Mouse (Mus musculus): ENCODE data around the gene Ireb2. TPM values are rescaled to one million over a fixed set of nuclear protein-coding genes. Genes with fewer than 3 reads are reported as not detected.
"Not testable (repeated sequence)": the region's sequence is repeated elsewhere in the genome, so short reads cannot be mapped to it uniquely, and the experiment has no call there.

Ireb2 gene
- polyA plus RNA-seq, 1 experiment from 2014 or later = 46.0 TPM

DNA sequence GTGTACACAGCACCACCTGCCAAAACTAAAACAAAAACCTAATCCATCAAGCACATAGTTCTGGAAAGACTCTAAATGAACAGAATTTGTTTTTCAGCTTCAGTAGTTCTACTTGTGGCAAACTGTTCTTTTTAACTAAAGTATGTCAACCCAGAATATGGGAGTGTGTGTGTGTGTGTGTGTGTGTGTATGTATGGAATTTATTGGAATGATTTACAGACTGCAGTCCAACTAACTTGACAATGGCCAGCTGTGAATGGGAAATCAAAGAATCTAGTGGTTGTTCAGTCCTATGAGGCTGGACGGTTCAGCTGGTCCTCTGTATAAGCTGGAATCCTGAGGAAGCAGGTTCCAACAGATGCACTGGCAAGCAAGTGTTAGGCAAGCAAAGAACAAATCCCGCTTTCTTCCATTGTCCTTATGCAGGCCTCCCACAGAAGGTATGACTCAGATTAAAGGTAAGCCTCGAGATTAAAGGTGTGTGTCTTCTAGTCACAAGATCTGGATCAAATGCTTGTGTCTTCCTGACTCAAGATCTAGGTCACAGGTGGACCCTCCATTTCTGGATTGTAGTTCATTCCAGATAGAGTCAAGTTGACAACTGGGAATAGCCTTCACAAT is 18.9 kb upstream of the Ireb2 start:
- no peak overlapping the region for H3K4me3 ChIP-seq
- no peaks in the 10 kb centered on the region for H3K27me3 ChIP-seq (replicated peaks; ENCODE audit: low read depth, poor library complexity, severe bottlenecking)
- 0 out of 2 replicates have a peak, but pooled peaks cover 2% of the 10 kb centered on the region for H3K4me1 ChIP-seq
- no peaks in the 10 kb centered on the region for H3K36me3 ChIP-seq (replicated peaks)
- H3K27ac ChIP-seq (replicated peaks) = no peak overlapping the region
- DNase-seq (ENCODE audit: low spot score) = no peak
- 81% methylated on average over 3 of the region's 3 CpGs for WGBS
- H3K9me3 ChIP-seq = no peaks in the 10 kb centered on the region

- Histone ChIP-seq H3K9me3 (no peaks in the 10 kb centered on the region), H3K4me3 (no peak overlapping the region), H3K4me1 (0 out of 2 replicates have a peak, but pooled peaks cover 2% of the 10 kb centered on the region), H3K27me3 (replicated peaks; ENCODE audit: low read depth, poor library complexity, severe bottlenecking) (no peaks in the 10 kb centered on the region), H3K27ac (replicated peaks) (no peak overlapping the region), H3K36me3 (replicated peaks) (no peaks in the 10 kb centered on the region)
- DNase-seq (ENCODE audit: low spot score) = no peak
These were observed 15.4 kb upstream of the Ireb2 start for GRCm38 (mm10) chr9:54848203-54848602.

DNA sequence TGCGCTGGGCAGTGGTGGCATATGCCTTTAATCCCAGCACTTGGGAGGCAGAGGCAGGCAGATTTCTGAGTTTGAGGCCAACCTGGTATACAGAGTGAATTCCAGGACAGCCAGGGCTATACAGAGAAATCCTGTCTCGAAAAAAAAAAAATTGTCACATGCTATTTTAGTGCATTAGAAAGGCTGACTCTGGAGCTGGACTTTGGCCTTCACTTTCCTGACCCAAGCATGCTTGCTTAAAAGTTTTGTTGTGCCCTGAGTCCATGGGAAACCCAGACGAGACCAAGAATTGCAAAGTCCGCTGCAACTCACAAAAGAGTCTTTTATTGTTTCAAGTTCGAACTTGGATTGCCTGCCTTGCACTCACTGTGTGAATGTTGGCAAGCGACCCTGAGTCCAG is 10.6 kb upstream of the Ireb2 start:
- 82% methylated on average over 6 of the region's 6 CpGs for WGBS
- not testable (repeated sequence) for H3K9me3 ChIP-seq; DNase-seq (ENCODE audit: low spot score); H3K27me3 ChIP-seq (replicated peaks; ENCODE audit: low read depth, poor library complexity, severe bottlenecking); H3K27ac ChIP-seq (replicated peaks); H3K4me1 ChIP-seq; H3K4me3 ChIP-seq; H3K36me3 ChIP-seq (replicated peaks)

GRCm38 (mm10) chr9:54853619-54854018 is 10.0 kb upstream of the Ireb2 start:
- no peak overlapping the region for H3K4me3 ChIP-seq
- H3K27me3 ChIP-seq (replicated peaks; ENCODE audit: low read depth, poor library complexity, severe bottlenecking) = no peaks in the 10 kb centered on the region
- no peaks in the 10 kb centered on the region for H3K36me3 ChIP-seq (replicated peaks)
- 0 out of 2 replicates have a peak, but pooled peaks cover 8% of the 10 kb centered on the region for H3K4me1 ChIP-seq
- no peaks in the 10 kb centered on the region for H3K9me3 ChIP-seq
- H3K27ac ChIP-seq (replicated peaks) = no peak overlapping the region
- 74% methylated on average over 4 of the region's 4 CpGs for WGBS
- DNase-seq (ENCODE audit: low spot score) = no peak

DNA sequence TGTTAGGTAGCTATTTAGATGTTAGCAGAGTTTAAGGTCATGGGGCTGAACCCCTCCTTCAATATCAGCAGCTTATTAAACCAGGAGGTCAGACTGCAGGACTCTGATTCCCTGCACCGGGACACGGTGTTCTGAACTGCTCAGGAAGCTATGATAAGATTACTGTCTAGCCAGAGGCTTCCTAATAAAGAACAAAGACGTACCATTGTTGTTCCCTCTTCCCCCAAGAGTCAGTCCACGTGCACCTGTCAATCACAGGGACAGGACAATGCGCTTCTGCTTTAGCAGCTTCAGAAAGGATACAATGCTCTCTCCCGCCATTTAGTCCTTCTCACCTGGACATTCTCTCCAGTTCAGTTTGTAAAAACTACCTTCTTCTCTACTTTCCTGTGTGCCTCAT is 8.0 kb upstream of the Ireb2 start:
- Histone ChIP-seq H3K36me3 (replicated peaks) (no peaks in the 10 kb centered on the region), H3K4me1 (0 out of 2 replicates have a peak, but pooled peaks cover 8% of the 10 kb centered on the region), H3K9me3 (no peaks in the 10 kb centered on the region), H3K4me3 (no peak overlapping the region), H3K27me3 (replicated peaks; ENCODE audit: low read depth, poor library complexity, severe bottlenecking) (no peaks in the 10 kb centered on the region), H3K27ac (replicated peaks) (no peak overlapping the region)
- DNase-seq (ENCODE audit: low spot score) = no peak
- WGBS = 22% methylated on average over 6 of the region's 6 CpGs

DNA sequence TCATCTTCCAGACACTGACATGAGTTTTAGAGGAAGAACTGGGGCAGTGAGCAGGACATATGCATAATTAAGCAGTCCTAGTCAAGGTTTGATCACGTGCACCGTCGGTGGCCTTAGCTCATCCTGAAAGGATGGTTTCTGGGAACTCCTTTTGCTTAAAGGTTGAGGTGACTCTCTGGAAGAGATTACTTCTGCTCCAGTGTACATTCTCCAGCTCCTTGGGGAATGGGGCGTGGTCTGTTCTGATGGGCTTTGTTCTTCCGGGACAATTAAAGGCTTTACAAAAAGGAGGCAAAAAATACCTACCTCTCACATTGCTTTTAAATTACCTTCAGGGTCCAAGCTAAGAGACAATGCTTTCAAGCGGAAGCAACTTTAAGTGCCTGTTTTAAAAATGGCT is 7.5 kb upstream of the Ireb2 start:
- no peaks in the 10 kb centered on the region for H3K9me3 ChIP-seq
- H3K36me3 ChIP-seq (replicated peaks) = no peaks in the 10 kb centered on the region
- H3K4me3 ChIP-seq = no peak overlapping the region
- peaks cover 11% of the 10 kb centered on the region for H3K4me1 ChIP-seq
- H3K27ac ChIP-seq (replicated peaks) = no peak overlapping the region
- H3K27me3 ChIP-seq (replicated peaks; ENCODE audit: low read depth, poor library complexity, severe bottlenecking) = no peaks in the 10 kb centered on the region
- 70% methylated on average over 6 of the region's 6 CpGs for WGBS
- no peak for DNase-seq (ENCODE audit: low spot score)

DNA sequence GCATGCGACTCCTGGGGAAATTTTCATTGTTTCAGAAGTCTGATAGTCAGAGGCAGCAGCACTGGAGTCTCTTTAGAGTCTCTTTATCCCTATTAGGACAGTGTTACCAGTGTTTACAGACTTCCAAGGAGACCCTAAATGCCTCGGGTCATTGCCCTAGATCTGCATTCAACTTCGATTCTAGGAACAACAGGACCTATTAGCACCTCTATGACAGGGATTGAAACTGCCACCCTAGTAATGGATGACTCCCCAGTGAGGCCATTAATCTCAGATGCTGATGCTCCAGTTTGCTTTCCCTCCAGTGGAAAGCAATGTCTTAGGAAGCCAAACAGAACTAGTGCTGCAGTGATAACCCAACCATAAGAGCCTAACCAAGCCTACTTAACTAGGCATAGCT is 6.1 kb upstream of the Ireb2 start:
- WGBS = 43% methylated on average over 3 of the region's 3 CpGs
- no peaks in the 10 kb centered on the region for H3K27me3 ChIP-seq (replicated peaks; ENCODE audit: low read depth, poor library complexity, severe bottlenecking)
- H3K36me3 ChIP-seq (replicated peaks) = no peaks in the 10 kb centered on the region
- no peaks in the 10 kb centered on the region for H3K9me3 ChIP-seq
- no peak overlapping the region for H3K4me3 ChIP-seq
- H3K4me1 ChIP-seq = peaks cover 13% of the 10 kb centered on the region
- no peak for DNase-seq (ENCODE audit: low spot score)
- H3K27ac ChIP-seq (replicated peaks) = no peak overlapping the region

DNA sequence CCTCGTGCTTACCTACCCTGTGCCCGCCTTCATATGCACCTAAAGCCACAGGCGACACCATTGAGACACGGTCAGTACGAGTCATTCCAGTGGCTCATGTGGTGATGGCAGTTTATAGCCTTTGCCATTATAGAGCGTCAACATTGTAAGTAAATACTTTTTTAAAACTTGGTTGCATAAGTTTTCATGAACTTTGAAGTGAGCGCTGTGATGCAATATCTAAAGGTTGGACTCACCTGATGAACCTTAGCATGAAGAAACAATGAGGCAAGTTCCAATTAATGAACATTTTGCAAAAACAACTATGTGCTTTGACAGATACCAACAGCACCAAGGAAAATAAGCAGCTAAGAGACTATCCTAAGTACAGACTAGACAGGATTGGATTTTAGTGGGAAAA is 3.1 kb upstream of the Ireb2 start:
- DNase-seq (ENCODE audit: low spot score) = no peak
- no peaks in the 10 kb centered on the region for H3K9me3 ChIP-seq
- no peak overlapping the region for H3K27ac ChIP-seq (replicated peaks)
- no peaks in the 10 kb centered on the region for H3K27me3 ChIP-seq (replicated peaks; ENCODE audit: low read depth, poor library complexity, severe bottlenecking)
- peaks cover 28% of the 10 kb centered on the region for H3K4me1 ChIP-seq
- no peak overlapping the region for H3K4me3 ChIP-seq
- 90% methylated on average over 7 of the region's 7 CpGs for WGBS
- peaks cover 7% of the 10 kb centered on the region for H3K36me3 ChIP-seq (replicated peaks)

- DNase-seq (ENCODE audit: low spot score) = no peak
- peaks cover 93% of the 10 kb centered on the region for H3K36me3 ChIP-seq (replicated peaks)
- H3K4me1 ChIP-seq = no peaks in the 10 kb centered on the region
- no peaks in the 10 kb centered on the region for H3K9me3 ChIP-seq
- no peak overlapping the region for H3K27ac ChIP-seq (replicated peaks)
- WGBS = 96% methylated on average over 1 of the region's 1 CpGs
- no peak overlapping the region for H3K4me3 ChIP-seq
- H3K27me3 ChIP-seq (replicated peaks; ENCODE audit: low read depth, poor library complexity, severe bottlenecking) = no peaks in the 10 kb centered on the region
These were observed 15.2 kb downstream of the Ireb2 start for GRCm38 (mm10) chr9:54878759-54879158.

- DNase-seq (ENCODE audit: low spot score) = no peak
- Histone ChIP-seq H3K27me3 (replicated peaks; ENCODE audit: low read depth, poor library complexity, severe bottlenecking) (no peaks in the 10 kb centered on the region), H3K36me3 (replicated peaks) (peaks cover 92% of the 10 kb centered on the region), H3K27ac (replicated peaks) (no peak overlapping the region), H3K4me1 (no peaks in the 10 kb centered on the region), H3K9me3 (no peaks in the 10 kb centered on the region), H3K4me3 (no peak overlapping the region)
- WGBS = 87% methylated on average over 4 of the region's 4 CpGs
These were observed 28.5 kb downstream of the Ireb2 start for GRCm38 (mm10) chr9:54892111-54892510.

- H3K9me3 ChIP-seq = no peaks in the 10 kb centered on the region
- 86% methylated on average over 3 of the region's 3 CpGs for WGBS
- H3K27ac ChIP-seq (replicated peaks) = no peak overlapping the region
- H3K27me3 ChIP-seq (replicated peaks; ENCODE audit: low read depth, poor library complexity, severe bottlenecking) = no peaks in the 10 kb centered on the region
- H3K4me1 ChIP-seq = no peaks in the 10 kb centered on the region
- no peak overlapping the region for H3K4me3 ChIP-seq
- H3K36me3 ChIP-seq (replicated peaks) = peaks cover 97% of the 10 kb centered on the region
- no peak for DNase-seq (ENCODE audit: low spot score)
These were observed 33.5 kb downstream of the Ireb2 start for GRCm38 (mm10) chr9:54897097-54897496.

- WGBS = 90% methylated on average over 5 of the region's 5 CpGs
- Histone ChIP-seq H3K9me3 (no peaks in the 10 kb centered on the region), H3K27me3 (replicated peaks; ENCODE audit: low read depth, poor library complexity, severe bottlenecking) (no peaks in the 10 kb centered on the region), H3K36me3 (replicated peaks) (peaks cover 75% of the 10 kb centered on the region), H3K27ac (replicated peaks) (no peak overlapping the region), H3K4me1 (no peaks in the 10 kb centered on the region), H3K4me3 (no peak overlapping the region)
- DNase-seq (ENCODE audit: low spot score) = no peak
These were observed 45.9 kb downstream of the Ireb2 start for GRCm38 (mm10) chr9:54909446-54909845.

DNA sequence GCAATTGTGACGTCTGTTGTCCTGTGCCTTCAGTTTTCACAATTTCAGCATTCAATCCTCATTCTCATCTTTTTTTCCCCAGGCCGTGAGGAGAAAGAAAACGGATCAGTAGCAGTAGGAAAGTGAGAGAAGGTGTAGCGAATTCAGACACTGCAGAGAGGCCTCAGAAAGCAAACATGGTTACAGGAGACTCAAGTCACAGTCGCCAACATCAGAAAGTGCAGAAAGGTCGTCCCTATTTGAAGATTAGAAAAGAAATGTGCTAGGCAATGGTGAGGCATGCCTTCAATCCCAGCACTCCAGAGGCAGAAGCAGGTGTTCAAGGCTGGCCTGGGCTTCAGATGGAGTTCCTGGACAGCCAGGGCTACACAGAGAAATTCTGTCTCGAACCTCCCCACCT is 52.0 kb downstream of the Ireb2 start:
- Histone ChIP-seq H3K9me3 (no peaks in the 10 kb centered on the region), H3K4me1 (peaks cover 9% of the 10 kb centered on the region), H3K36me3 (replicated peaks) (peaks cover 15% of the 10 kb centered on the region), H3K27me3 (replicated peaks; ENCODE audit: low read depth, poor library complexity, severe bottlenecking) (no peaks in the 10 kb centered on the region), H3K27ac (replicated peaks) (no peak overlapping the region), H3K4me3 (no peak overlapping the region)
- WGBS = 65% methylated on average over 7 of the region's 7 CpGs
- DNase-seq (ENCODE audit: low spot score) = no peak
